Mouse (Mus musculus) spleen, adult 18-20 months (tissue): ENCODE measurements at regions not wholly inside any gene's neighbourhood (a gene's known extent, or its start where the extent isn't known, plus 50 kb on each side); places are given as distances from the start of the nearest gene placed in this dataset.

Experiments used
- DNase-seq, 2 experiments: peaks; one replicate each; pipeline ENCODE4 v3.0.0; 2022; ENCODE audit warnings: mixed read lengths in 2 of 2

DNA sequence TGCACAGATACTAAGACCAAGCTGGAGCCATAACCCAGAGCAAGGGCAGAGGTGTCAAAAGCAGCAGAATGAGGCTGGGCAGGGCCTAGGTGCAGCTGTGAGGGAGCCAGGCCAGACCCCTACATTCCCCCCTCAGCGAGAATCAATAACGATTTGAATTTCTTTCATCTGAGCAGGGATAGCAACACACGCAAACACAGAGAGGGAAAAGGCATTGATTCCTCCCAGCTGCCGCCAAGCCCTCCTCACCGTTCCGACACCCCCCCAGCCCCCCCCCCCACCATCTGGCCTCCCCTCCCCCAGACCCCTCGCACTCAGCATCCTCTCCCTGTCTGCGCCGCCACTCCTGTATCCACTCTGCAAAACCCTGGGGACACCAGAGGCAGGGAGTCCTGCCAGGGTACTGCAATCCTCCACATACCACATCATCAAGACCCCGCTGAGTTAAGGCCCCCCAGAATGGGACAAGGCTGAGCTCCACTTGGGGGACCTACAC is 166.9 kb downstream of the 3100002H09Rik start:
- DNase-seq = no peak

DNA sequence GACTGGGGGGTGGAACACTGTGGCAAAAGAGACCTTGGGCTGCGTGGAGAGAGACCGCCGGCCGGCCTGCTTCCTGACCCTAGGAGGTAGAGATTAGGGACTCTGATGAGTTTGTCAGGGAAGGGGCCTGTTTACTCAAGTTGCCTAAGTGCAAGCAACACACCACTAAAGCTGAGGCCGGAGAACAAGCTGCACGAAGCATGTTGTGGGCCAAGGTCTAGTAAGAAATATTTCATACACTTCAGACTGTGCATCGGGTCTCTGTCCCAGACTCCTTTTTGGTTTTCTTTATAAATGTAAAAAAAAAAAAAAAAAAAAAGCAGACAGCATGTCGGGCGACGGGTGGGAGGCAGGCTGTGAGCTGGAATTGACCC is 167.5 kb downstream of the 3100002H09Rik start:
- DNase-seq = no peak

DNA sequence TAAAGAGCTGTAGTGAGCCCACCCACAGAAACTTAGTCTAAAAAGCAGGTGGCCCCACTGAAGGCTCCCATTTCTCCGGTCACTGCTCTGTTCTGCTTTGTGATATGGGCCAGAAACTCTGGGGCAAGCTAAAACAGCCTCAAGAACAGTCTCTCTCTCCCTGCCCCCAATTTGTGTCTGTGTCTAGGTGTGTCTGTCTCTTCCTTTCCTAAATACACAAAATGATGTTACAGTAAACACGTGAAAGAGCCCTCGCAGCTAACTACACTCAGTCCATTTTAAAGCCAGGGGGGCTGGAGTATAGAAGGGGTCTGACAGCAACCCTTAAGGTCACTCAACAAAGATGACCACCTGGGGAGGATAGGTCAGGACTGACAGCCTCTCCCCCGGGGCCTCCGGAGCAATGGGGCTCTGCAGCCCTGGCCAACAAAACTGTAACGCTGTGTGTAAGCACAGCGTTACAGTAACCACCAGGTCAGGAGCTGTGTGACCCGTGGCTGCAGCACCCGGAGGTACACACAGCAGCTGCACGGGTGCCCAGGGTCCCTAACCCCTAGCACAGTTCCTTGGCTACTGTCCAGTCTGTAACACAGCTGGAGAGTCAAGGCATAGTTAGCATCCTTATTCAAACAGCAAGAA is 168.0 kb downstream of the 3100002H09Rik start:
- no peak for DNase-seq

DNA sequence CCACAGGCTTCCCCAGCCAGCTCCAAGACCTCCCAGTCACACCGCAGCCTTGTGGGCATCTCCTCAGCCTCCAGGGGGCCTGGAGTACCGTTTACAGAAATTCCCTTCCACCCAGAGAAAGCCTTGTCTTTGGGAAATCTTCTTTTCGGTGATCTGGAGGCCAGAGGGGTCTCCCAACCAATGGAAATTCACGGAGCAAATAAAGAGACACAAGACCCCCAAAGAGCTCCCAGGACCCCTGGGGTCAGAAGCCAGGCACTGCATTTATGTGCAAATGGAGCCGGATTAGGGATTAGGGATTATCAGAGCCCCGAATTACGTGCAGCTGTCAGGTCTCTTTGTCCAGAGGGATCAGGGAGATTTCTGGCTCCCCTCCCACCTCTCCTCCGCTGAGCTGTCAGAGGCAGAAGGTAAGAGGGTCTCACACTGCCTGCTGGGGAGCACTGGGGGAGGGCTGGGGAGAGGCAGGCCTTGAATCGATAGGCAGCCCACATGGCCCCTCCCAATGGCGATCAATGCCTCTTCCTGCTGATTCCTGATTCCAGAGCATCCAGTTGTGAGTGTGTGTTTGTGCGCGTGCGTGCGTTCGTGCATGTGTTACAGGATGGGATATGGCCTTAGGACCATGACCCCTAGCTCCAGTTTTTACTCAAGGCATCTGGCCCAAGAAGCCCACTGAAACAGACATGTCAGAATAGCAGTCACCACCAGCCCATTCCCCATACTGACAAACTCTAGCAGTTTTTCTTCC is 168.7 kb downstream of the 3100002H09Rik start:
- DNase-seq = no peak

DNA sequence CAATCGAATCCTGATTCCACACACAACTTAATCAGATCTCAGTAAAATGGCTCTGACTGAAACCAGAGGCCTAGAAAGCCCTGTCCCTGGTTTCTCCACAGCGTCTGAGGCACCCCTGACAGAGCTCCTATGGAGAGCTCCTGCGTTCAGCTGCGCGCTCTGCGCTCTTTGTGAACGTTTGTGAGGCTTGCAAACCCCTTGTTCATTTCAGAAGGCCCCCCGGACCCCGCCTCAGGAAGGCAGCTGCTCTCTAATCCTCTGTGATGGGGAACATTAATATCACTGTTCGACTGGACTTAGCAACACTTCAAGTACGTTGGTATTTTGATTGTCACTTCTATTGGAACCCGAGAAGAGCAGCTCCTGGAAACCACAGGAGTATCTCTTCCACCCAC is 175.6 kb downstream of the 3100002H09Rik start:
- no peak for DNase-seq

DNA sequence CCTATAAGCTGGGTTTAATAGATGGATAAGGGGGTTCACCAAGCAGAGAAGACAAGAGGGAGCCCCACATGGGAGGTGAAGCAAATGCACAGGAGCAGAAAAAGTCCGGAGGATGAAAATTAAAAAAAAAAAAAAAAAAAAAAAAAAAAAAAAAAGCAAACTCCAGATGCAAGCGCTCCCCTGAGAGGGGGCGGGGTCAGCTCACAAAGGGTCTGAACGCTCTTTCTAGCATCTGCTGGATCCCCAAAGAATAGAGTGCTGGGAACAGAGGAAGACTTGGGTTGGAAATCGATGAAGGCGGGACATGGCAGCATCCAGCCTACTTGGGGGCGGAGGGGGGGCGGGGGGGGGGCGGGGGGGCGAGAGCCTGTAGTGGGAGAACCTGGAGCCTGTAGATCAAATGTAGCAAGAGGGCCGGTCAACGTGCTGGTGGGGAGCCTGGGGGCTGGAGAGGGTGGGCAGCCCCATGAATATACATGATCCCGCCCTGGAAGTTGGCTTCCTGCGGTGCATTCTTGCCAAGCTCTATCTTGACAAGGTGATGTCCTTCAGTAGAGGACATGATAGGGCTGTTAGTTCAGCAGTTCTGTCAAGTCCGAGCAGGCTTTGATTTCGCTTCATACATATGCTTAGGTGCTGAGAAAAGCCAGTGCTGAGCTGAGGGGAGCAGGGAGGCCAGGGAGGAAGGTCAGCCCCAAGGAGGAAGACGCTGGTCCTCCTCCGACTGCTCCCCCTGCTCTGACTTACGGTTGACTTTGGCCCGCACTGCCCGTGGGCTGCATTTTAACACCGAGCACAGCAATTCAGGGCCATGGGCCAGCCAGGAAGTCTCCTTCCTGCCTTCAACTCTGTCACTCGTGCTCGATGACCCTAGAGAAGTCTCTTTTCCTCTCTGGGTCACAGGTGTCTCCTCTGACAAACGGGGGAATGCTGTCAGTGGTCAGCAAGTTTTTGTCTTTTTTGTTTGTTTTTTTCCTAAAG is 176.3 kb downstream of the 3100002H09Rik start:
- DNase-seq = no peak

DNA sequence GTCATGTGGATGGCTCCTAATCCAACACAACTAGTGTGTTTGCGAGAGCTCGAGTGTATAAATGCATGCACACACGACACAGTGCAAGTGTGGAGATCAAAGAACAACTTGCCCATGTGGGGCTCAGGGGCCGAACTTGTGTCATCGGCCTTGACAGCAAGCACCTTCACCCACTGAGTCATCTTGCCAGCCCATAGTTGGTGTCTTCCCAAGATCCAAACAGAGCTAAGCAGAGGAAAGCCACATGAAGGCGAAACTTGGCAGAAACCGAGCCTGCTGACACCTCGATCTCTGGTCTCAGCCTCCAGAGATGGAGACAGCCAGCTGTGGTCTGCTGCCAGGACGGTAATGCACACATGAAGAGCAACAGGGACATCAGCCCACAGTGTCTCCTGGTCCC is 177.1 kb downstream of the 3100002H09Rik start:
- no peak for DNase-seq

DNA sequence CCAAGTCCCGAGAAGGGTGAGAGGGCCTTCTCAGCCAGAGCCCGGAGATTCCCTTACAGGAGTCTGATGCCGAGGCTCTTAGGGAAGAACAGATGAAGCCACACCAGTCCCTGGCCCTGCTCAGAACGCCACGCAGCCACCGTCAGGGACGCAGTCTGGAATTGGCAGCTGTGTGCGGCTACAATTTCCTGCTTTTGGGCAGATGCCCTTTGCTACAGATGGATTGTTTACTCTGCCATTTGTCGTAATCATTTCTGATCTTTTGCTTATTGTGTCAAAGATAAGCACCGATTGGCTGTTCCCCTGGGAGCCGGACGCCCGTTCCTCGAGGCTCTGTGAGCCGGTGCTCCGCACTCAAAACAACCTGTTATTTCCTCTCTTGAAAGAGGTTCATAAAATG is 179.4 kb downstream of the 3100002H09Rik start:
- DNase-seq = no peak

DNA sequence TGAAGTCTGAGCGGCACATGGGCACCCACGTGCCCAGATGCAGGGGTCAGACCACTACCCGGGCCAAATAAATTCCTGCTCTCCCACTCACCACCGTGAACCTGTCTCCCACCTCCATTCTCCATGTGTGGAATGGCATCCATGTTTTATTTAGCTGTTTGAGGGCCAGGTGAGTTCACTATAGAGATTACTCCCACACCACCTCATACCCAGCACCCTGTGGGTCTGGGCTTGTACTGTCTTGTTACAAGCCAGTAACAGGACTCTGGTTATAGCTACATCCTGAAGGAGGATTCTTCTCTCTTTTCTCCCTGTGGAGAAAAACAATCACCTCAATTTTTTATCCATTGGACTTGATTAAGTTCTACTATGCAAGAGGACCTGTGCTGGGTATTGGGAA is 181.8 kb downstream of the 3100002H09Rik start:
- no peak for DNase-seq

DNA sequence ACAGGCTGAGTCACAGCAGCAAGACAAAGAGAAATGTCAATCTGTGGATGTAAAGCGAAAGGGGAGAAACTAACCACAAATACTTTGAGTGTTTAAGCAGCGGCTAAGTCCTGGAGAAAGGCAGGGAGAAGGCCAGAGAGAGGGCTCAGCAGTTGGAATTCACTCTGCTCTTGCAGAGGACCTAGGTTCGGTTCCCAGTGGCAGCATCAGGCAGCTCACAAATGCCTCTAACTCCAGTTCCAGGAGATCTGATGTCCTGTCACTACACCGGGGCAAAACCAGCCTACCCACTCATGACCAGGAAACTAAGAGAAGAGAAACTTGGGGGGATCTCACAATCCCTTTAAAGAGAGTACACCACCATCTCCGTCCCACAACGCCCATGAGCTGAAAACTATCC is 188.2 kb downstream of the 3100002H09Rik start:
- DNase-seq = no peak

DNA sequence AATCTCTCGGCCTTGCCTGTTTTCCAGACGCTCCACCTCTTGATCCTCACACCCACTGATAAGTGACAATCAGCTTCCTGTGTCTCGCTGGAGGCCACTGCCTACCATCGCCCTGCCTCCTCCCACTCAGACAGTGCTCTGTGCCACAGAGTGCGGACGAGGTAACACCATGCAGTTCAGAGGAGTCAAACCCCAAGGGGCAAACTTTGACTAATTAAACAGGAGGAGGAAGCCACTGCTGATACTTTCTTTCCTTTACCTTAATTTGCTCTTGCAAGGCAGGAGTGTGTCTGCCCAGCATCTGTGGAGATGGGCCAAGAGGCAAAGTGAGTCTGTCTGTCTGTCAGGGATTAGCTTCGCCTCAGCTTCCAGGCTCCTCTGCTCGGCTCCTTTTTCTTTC is 192.2 kb downstream of the 3100002H09Rik start:
- DNase-seq = no peak

DNA sequence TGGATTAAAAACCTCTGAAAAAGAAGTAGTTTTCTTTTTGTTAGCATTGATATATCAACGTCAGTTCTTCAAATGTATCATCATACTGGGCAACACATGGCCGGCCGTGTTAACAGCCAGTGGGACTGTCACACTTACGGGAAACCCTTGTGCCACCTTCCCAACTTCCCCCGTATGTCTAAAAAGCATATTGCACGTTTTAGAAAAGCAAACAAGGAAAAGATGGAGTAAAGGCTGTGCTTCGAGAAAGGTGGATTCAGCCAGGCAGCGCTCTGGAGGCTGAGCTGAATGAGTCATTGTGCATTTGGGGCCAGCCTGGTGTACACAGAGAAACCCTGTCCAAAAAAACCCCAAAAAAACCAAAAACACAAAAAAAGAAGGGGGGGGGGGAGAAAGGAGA is 193.4 kb downstream of the 3100002H09Rik start:
- DNase-seq = no peak

DNA sequence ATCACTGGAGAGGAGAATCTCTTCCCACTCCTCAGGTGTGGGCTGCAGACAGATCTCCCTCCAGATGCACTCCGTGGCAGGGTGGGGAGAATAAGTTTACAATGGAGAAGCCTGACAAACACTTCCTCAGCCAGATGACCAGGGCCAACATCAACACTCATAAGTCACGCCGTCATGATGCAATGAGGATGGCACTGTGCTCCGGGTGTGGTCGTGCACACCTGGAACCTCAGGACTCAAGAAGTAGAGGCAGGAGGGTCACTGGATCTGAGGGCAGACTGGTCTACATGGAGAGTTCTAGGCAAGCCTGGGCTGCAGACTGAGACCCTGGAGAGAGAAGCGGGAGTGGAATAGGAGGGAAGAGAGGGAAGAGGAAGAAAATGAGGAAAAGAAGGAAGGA is 194.3 kb downstream of the 3100002H09Rik start:
- no peak for DNase-seq

DNA sequence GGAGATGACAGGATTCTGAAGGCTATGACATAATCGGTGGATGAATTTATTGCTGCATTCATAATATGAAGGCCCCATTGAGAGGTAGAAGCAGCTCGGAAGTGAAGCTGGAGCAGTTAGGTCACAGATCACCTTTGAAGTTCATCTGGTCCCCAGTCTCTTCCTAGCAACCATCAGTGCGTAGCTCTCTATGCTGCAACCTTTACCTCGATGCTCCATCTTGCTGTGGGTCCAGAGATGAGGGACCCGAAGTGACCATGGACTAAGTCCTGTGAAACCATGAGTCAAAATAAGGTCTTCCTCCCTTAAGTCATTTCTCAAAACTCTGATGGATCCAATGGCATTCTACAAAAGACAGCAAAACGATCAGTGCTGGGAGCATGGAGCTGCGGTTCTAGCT is 196.2 kb downstream of the 3100002H09Rik start:
- DNase-seq = no peak

DNA sequence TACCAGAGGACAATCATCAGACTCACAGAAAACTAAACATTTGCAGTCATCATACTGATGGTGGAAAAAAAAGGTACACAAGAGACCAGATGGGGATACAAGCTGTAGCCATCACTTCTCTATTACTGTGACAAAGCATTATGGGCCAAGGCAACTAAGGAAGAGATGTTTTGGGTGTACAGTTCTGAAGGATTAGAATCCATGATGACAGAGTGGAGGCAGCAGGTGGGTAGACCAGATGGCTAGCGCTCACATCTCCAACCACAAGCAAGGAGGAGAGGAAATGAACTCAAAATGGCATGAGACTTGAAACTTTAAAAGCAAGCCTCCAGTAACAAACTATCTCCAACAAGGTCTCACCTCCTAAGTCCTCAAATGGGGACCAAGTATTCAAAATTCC is 201.3 kb downstream of the 3100002H09Rik start:
- no peak for DNase-seq

DNA sequence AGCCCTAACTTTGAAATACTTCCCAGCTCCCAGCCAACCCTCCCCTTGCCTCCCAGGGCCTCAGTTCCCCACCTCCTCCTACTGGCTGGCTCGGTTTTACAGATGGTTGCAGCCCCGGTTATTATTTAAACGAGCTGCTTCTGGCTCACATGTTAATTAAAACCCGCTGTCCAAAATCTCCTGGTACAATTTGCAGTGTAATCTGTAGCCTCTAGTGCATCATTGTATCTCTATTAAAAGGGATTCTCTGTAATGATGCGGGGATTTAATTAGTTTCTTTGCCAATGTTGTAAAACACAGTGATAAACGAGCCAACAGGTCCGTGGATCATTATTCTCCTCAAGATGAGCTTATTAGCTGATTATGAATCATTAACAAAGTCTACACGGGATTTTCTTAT is 208.5 kb downstream of the 3100002H09Rik start:
- no peak for DNase-seq

DNA sequence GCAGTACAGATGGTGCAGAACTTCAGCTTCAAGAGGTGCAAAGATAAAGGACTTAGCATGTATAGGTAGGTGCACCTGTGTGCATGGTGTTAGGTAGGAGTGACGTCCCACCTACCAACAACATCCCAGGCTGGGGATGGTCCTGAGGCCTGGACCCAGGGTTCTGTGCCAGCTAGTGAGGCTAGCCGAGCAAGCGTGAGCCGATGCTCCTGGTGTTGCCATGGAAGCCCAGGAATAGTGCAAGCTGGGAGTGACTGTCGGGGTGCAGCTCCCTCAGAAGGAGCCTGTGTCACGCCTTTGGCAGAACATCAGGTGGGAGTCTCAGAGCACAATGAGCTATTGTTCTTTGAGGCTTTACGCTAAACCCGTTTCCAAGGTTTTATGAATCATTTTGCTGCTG is 209.9 kb downstream of the 3100002H09Rik start:
- DNase-seq = no peak

DNA sequence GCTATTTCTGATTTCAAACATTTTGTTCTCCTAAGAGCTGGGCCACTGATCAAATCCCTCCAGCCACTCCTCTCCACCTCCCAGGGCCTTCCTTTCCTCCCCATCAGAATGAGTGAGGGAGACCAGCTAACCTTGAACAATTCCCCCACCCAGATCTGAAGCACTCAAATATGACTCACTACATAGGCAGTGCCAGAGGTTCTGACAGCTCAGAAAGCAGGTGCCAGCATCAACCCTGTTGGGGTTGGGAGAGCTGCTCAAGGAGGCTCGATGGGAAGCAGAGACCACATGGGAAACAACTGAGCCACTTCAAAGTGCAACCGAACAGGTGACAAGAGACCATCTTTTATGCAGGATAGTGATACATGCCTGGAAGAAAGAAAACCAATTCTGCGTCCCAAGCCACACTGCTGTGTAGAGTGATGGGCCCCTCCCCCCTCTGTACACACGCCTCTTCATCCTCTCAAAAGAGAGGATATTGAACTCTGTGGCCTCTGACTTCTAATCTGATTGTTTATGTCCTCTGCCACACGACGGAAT is 210.4 kb downstream of the 3100002H09Rik start:
- DNase-seq = no peak

DNA sequence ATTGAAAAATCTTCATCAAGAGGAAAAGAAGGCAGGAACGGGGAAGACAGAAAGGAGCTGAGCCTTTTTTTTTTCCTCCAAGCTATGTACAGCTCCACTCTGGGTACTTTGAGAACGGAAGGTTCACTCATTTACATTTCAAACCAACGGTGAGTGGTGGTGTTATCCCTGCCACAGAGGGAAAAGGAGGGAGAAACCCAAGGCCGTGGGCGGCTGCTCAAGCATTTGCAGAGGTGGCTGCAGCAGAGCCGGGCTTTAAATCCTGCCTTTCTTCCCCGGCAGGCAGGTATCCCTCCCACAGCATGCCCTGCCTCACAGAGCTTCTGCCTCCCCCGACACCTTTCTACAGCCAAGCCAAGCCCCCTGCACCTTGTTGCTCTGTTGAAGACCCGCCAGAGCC is 212.2 kb downstream of the 3100002H09Rik start:
- no peak for DNase-seq

DNA sequence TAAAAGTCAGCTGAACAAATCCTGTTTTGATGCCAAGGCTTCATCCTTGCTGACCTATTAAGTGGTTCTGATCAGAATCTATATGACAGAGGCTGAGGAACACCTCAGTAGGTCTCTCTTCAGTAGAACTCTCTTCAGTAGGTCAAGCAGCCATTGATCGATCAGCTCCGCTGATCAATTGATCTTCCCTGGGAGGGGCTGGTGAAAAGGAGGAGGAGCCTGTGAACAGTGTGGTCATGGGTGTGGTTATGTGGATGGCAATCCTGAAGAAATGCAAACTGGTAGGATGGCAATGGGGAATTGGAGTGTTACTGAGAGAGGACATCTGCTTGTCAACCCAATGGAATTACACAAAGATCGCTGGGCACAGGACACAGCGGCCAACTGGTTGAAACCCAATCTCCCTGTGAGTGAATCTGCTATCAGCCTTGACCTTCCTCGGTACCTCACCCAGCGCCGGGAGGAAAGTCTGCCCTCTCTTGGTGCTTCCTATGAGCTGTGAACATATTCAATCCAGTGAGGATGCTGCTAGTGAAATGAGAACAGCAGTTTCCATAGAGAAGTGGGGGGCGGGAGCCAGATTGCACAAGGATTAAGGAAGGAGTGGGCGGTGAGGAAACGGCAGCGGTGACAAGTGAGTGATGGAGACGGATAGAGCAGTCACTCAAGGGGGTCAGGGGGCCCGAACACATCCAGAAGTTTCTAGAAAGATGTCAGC is 213.9 kb downstream of the 3100002H09Rik start:
- DNase-seq = no peak

DNA sequence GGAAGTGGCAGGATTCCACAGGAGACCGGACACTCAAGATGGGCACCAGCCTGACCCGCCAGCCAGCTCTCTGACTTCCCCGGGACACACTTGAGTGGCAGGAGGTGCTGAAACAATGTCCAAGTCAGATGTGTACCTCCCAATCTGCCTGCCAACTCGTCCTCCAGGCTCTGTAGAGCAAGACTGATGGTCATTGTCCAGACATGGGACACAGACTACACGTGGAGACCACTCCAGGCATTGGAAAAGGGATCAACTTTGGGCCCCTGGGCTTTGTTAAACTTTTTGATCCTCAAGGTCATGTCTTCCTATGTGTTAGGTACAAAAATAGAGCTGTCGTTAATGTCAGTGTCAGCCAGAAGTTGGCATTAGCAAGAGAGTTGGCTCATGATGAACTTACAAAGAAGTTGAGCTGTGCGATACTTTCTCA is 214.6 kb downstream of the 3100002H09Rik start:
- DNase-seq = no peak
